Mouse (Mus musculus) left cerebral cortex, adult 2 months (tissue): ENCODE data around the gene Tgfb2. TPM values are rescaled to one million over a fixed set of nuclear protein-coding genes. Genes with fewer than 3 reads are reported as not detected.

Source experiments
- DNase-seq, 2 experiments: peaks; one replicate each; pipeline ENCODE4 v3.0.0; 2021 to 2022; ENCODE audit warnings: low spot score in 2 of 2, mixed read lengths in 1 of 2; ENCODE audit errors: extremely low spot score in 1 of 2
- H3K27ac ChIP-seq: fragments of 200-600 bp; 2 replicates; pipeline ENCODE4 v1.8.1; 2022
- H3K4me3 ChIP-seq: fragments of 200-600 bp; 2 replicates; pipeline ENCODE4 v1.8.1; 2022
- CTCF ChIP-seq: fragments of 200-600 bp; IDR thresholded peaks from 2 replicates; pipeline ENCODE4 v1.8.1; 2022; ENCODE audit warnings: antibody characterized with exemption, mild to moderate bottlenecking, moderate library complexity
- intact Hi-C: fragments of 180-260 bp; cut with DNase I; formaldehyde crosslinking; loops from one replicate; pipeline ENCODE4 v1.15.1; 2025
- total RNA-seq, 2 experiments: library from RNA; stranded (reverse); gene quantifications; 2 replicates each; pipeline ENCODE4 v1.2.3; 2021

Gene Tgfb2
- total RNA-seq, 2 experiments from 2014 or later: 6.0 to 7.4 TPM

- intact Hi-C loops: loop anchor here (5.0 kb wide), 1 partner anchor 43 kb away; no protein-coding TSS in a partner anchor
- H3K27ac ChIP-seq: no peak overlapping the region
- no peak for TF ChIP-seq CTCF
- no peak for DNase-seq
- no peak overlapping the region for H3K4me3 ChIP-seq
These were observed 5.3 kb downstream of the Tgfb2 start for GRCm38 (mm10) chr1:186700496-186700895.

DNA sequence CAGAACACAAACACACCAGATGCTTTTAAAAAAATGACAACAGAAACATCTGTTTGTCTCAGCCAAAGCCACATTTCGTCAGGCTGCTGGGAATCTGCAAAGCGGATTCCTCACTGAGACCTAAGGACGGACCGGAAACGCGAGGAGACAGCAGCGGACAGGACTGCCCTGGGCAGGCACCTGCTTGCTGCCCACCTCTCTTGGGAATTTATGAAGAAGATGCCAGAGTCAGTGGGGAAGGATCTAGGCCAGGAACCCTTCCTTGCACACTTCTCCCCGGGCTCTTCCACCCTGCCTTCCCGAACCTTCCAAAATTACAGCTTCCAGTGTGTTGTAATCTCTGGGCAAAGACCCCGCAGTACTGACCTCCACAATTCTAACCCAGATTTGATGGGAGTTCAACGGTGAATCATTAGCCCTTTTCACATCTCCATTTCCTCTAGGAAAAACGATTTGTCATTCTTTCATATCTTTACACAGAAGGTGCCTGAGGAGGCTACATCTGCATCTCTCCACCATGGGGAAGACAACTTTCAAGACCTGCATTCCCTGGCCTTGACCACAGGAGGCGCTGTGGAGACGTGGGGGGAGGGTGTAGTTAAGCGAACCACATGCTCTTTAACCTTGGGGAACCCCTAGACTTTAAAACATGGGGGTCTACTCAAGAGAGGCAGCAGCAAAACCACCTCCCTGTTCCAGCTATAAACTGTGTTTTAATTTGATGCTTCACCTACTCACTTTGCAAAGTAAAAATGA is 7.0 kb downstream of the Tgfb2 start:
- peak; percentile 47 for TF ChIP-seq CTCF
- intact Hi-C loops: no loop called here
- DNase-seq: no peak
- no peak overlapping the region for H3K4me3 ChIP-seq
- no peak overlapping the region for H3K27ac ChIP-seq

DNA sequence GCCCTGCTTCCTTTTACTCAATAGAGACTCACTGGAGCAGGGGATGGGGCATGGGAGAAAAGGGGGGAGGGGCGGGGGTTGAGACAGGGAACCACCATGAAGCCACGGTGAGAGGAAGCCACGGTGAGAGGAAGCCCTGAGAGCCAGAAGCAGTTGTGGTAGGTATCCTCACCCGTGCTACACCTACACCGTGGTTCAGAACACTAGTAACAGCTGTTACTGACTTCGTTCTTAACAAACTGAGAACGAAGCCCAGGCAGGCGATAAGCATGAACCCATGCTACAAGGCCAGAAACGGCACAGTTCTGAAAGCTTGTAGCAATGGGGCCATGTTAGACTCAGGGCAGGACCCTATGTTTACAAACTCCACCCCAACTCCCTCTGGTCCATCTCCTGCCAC is 9.6 kb downstream of the Tgfb2 start:
- intact Hi-C loops: no loop called here
- Histone ChIP-seq H3K4me3 (no peak overlapping the region), H3K27ac (no peak overlapping the region)
- no peak for TF ChIP-seq CTCF
- no peak for DNase-seq

GRCm38 (mm10) chr1:186695361-186695760 is 10.4 kb downstream of the Tgfb2 start:
- intact Hi-C loops: no loop called here
- Histone ChIP-seq H3K27ac (no peak overlapping the region), H3K4me3 (no peak overlapping the region)
- TF ChIP-seq CTCF: no peak
- no peak for DNase-seq

GRCm38 (mm10) chr1:186692370-186692769 is 13.4 kb downstream of the Tgfb2 start:
- Histone ChIP-seq H3K27ac (no peak overlapping the region), H3K4me3 (no peak overlapping the region)
- no peak for DNase-seq
- peak; percentile 29 for TF ChIP-seq CTCF
- intact Hi-C loops: no loop called here

- Histone ChIP-seq H3K27ac (no peak overlapping the region), H3K4me3 (no peak overlapping the region)
- TF ChIP-seq CTCF: no peak
- intact Hi-C loops: no loop called here
- no peak for DNase-seq
These were observed 14.1 kb downstream of the Tgfb2 start for GRCm38 (mm10) chr1:186691708-186692107.

DNA sequence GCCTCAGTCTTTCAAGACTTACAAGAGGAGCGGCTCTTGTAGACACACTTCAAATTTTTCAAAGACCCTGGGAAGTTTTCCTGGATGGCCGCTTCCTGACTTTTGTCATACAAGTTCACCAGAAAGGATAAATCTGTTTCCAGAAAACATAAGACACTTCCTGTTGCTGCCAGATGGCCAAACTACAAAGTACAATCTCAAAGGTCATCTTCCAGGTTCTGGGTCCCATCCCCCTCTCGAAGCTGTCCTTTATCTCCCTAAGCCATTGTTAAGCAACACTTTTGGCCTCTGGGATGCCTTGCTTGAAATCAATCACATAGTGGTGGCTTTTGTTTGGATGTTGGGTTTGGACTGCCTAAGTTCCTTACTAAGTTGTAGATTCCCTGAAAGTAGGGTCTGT is 21.7 kb downstream of the Tgfb2 start:
- no peak for TF ChIP-seq CTCF
- DNase-seq: no peak
- Histone ChIP-seq H3K27ac (no peak overlapping the region), H3K4me3 (no peak overlapping the region)
- intact Hi-C loops: no loop called here

DNA sequence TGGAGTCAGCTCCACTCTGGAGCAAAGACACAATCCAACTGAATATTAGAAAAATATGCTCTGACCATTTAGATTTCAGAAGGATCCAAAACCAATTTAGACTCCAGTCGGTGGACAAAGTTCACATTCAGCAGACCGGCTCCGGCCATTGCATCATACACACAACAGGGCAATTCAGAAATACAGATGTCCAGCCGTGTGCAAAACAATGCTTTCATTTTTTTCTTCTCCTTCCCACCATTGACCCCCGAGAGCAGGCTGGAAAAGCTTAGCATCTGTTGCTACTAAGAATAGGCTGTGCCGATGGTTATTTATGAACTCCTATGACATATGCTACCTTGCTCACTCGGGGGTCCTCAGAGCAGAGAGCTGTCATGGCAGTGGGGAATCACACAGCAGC is 23.2 kb downstream of the Tgfb2 start:
- H3K4me3 ChIP-seq: no peak overlapping the region
- no peak for DNase-seq
- H3K27ac ChIP-seq: no peak overlapping the region
- intact Hi-C loops: no loop called here
- no peak for TF ChIP-seq CTCF

DNA sequence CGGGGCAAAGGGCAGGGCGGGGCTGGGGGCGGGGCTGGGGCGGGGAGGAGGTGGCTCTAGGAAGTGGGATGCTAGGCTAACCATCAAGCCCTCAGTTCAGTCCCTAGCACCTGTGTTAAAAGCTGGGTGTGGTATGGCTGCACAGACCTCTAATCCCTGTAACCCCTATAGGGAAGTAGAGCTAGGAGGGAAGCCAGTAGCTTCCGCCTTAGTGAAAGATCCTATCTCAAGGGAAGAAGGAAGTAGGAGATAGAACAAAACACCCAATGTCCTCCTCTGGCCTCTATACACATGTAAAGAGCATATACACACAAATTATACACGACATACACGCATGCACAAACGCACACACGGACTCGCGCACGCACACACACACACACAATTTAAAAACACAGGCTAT is 28.2 kb downstream of the Tgfb2 start:
- no peak for TF ChIP-seq CTCF
- intact Hi-C loops: no loop called here
- DNase-seq: no peak
- Histone ChIP-seq H3K27ac (no peak overlapping the region), H3K4me3 (no peak overlapping the region)

GRCm38 (mm10) chr1:186676199-186676598 is 29.6 kb downstream of the Tgfb2 start:
- intact Hi-C loops: no loop called here
- no peak for TF ChIP-seq CTCF
- no peak overlapping the region for H3K4me3 ChIP-seq
- H3K27ac ChIP-seq: no peak overlapping the region
- no peak for DNase-seq

DNA sequence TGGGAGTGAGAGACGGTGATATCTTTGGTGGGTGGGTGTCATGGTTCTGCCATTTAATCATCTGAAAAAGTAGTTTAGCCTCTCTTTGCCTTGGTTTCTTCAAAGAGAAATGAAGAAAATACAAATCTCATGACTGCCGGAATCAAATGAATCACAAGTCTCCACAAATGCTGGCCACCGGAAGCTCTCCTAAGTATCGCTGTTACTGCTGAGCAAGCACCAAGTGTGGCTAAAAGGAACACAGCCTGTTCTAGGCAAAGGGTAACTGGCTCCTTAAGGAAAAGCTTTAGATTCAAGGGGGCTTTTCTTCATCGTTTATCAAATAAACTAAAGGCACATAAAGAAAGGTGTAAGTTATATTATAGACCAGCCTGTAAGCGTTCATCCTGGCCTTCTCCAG is 30.5 kb downstream of the Tgfb2 start:
- DNase-seq: no peak
- intact Hi-C loops: no loop called here
- Histone ChIP-seq H3K27ac (no peak overlapping the region), H3K4me3 (no peak overlapping the region)
- TF ChIP-seq CTCF: no peak

DNA sequence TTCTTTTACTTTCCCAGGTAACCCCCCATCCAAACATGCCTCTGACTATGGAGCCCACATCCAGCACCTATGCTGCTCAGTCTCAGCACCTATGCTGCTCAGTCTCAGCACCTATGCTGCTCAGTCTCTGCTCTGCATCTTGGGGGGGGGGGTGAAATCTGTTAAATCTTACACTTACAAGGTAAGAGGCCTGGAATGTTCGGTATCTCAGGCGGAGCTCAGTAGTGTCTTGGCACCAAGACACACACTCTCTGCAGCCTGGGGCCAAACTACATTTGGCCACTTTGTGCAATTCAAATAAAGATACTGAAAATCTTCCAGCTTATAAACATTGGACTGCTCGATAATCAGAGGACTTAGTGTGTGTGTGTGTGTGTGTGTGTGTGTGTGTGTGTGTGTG is 31.2 kb downstream of the Tgfb2 start:
- no peak for TF ChIP-seq CTCF
- no peak overlapping the region for H3K4me3 ChIP-seq

GRCm38 (mm10) chr1:186673166-186673565 is 32.6 kb downstream of the Tgfb2 start:
- Histone ChIP-seq H3K4me3 (no peak overlapping the region), H3K27ac (no peak overlapping the region)
- intact Hi-C loops: no loop called here
- no peak for TF ChIP-seq CTCF
- no peak for DNase-seq

More for the DNA sequence above, 31.2 kb downstream of the Tgfb2 start:
- H3K27ac ChIP-seq: no peak overlapping the region
- no peak for DNase-seq
- intact Hi-C loops: no loop called here
